Mouse (Mus musculus) olfactory bulb, adult 2 months (tissue): ENCODE measurements around the gene Cxcl10. TPM values are rescaled to one million over a fixed set of nuclear protein-coding genes. Genes with fewer than 3 reads are reported as not detected.

Experiments
- H3K27ac ChIP-seq: fragments of 200-500 bp; 2 replicates; pipeline ENCODE4 v1.5.1; 2012; ENCODE audit warnings: low read depth, low read length; ENCODE audit not compliant: insufficient read depth
- H3K4me1 ChIP-seq: fragments of 200-500 bp; 2 replicates; pipeline ENCODE4 v1.6.1; 2012; ENCODE audit warnings: low read length; ENCODE audit not compliant: control insufficient read depth, insufficient read depth
- H3K4me3 ChIP-seq: fragments of 200-500 bp; 2 replicates; pipeline ENCODE4 v1.5.1; 2012; ENCODE audit warnings: mild to moderate bottlenecking, low read depth, low read length, moderate library complexity; ENCODE audit not compliant: insufficient read depth
- CTCF ChIP-seq: fragments of 200-500 bp; IDR thresholded peaks from 2 replicates; pipeline ENCODE4 v1.5.1; 2012; ENCODE audit warnings: low read depth, mild to moderate bottlenecking, low read length, moderate library complexity; ENCODE audit not compliant: insufficient read depth
- POLR2A ChIP-seq: fragments of 200-500 bp; IDR thresholded peaks from 2 replicates; pipeline ENCODE4 v1.6.1; 2012; ENCODE audit warnings: mild to moderate bottlenecking, low read depth, low read length, moderate library complexity; ENCODE audit not compliant: insufficient read depth
- WGBS: fragments of 180-500 bp; shearing (Covaris S2); methylation state at CpG from one replicate; pipeline ENCODE4 v1.1.7; 2018; 5-methylcytosine and 5-hydroxymethylcytosine counted together
- polyA plus RNA-seq: library from polyadenylated mRNA; stranded (reverse); fragments of >200 nt; gene quantifications from 2 replicates; pipeline ENCODE4 v1.2.4, GENCODE M21; 2012; ENCODE audit warnings: low replicate concordance; ENCODE audit not compliant: missing spikeins, insufficient read depth, insufficient read length

Gene Cxcl10
- polyA plus RNA-seq, 1 experiment: not detected

DNA sequence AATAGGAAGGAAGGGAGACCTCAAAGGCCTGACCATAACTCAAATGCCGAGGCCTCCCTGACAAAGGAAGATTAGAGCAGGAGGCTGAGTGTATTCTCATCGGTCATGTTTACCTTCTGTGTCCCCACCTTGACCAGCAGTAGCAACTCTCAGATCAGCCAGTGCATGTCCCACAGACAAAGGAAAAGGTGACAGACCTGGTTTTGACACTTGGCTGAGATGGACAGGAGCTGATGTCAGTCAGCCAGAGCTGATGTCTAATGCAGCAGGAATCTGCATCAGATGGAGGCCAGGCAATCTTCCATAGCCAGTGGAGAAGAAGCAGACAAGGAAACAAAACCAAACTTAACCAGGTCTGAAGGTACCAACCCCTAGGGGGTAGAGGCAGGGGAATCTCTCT, 23.9 kb upstream of the Cxcl10 start:
- Histone ChIP-seq H3K27ac (no peak overlapping the region), H3K4me3 (no peak overlapping the region), H3K4me1 (peaks cover 4% of the 10 kb centered on the region; the same call in 1 of the 2 replicates)
- no peak for TF ChIP-seq CTCF
- TF ChIP-seq POLR2A: no peak
- 88% methylated on average over 2 of the region's 2 CpGs for WGBS

- 53% methylated on average over 14 of the region's 14 CpGs for WGBS
- no peak overlapping the region for H3K4me3 ChIP-seq
- H3K27ac ChIP-seq: no peak overlapping the region
- no peak for TF ChIP-seq CTCF
- no peak for TF ChIP-seq POLR2A
- peaks cover 4% of the 10 kb centered on the region; the same call in 1 of the 2 replicates for H3K4me1 ChIP-seq
Observed at GRCm38 (mm10) chr5:92371361-92371976, 22.8 kb upstream of the Cxcl10 start.

DNA sequence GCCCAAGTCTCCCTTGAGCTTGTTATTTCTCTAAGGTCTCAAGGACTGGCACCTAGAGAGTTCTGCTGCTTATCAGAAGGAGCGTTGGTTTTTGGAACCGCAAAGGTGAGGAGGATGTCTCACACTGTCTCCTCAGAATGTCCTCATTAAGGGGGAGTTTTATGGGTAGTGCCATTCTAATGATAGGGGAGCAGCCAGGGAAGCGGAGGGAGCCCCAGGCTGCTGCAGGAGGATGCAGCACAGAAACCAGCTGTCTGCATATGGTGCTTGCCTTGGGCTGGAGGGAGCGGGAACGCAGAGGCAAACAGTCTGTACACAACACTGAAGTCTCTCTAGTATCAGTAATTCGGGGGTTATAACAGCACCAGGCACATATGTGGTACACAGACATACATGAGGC, 22.2 kb upstream of the Cxcl10 start:
- 52% methylated on average over 6 of the region's 6 CpGs for WGBS
- TF ChIP-seq POLR2A (no peak), CTCF (no peak)
- no peak overlapping the region for H3K27ac ChIP-seq
- no peak overlapping the region for H3K4me3 ChIP-seq
- peaks cover 4% of the 10 kb centered on the region; the same call in 1 of the 2 replicates for H3K4me1 ChIP-seq

DNA sequence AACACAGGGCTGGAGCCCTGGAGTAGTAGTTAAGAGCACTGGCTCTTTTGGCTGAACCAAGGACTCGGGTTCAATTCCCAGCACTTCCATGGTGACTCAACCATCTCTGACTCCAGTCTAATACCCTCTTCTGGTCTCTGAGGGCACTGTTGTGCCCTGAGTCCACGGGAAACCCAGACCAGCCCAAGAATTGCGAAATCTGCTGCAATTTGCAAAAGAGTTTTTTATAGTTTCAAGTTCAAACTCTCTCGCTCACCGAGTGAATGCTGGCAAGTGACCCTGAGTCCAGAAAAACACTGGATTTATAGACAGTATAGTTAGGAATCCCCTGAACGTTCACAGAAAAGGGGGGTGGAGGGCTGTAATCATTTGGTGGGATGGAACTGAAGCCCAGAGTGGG, 21.7 kb upstream of the Cxcl10 start:
- H3K4me1 ChIP-seq: peaks cover 4% of the 10 kb centered on the region; the same call in 1 of the 2 replicates
- H3K4me3 ChIP-seq: no peak overlapping the region
- TF ChIP-seq POLR2A (no peak), CTCF (no peak)
- WGBS: 84% methylated on average over 6 of the region's 6 CpGs
- no peak overlapping the region for H3K27ac ChIP-seq

DNA sequence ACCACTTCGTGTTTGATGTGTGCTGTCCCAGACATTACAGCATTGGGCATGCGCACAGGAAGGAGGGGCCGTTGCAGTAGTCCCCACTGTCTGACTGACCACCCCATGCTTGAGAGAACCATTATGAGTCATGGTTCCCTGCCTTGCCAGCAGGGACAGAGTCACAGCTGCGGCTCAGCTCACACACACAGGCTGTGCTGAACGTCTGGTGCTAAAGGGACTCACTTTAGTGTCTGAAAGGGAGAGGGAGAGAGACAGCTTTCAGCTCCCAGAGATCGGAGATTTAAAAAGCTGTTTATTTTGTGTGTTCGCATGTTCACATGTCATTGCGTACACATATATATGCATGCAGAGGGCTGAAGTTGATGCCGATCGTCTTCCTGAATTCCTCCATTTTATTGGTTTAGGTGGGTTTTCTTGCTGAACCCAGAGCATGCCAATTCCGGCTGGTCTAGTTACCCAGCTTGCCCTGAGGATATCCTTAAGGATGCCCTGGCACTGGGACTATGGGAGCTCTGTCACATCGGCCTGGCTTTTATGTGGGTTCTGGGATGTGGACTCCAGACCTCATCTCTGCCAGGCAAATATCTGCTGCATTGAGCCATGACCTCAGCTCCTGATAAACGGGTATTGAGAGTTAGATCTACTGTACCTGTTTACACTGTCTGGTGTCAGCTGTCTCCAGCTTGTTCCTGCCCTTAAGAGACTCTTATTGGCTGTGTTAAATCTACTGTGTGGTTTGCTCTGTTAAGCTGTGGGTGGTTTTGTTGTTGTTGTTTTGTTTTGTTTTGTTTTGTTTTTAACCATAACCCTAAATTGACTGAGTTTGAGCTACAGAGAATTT, 20.7 kb upstream of the Cxcl10 start:
- H3K27ac ChIP-seq: peak overlapping the region; percentile 25; the same call in 1 of the 2 replicates
- H3K4me1 ChIP-seq: peaks cover 4% of the 10 kb centered on the region; the same call in 1 of the 2 replicates
- H3K4me3 ChIP-seq: no peak overlapping the region
- no peak for TF ChIP-seq POLR2A
- TF ChIP-seq CTCF: no peak
- WGBS: 49% methylated on average over 13 of the region's 13 CpGs

DNA sequence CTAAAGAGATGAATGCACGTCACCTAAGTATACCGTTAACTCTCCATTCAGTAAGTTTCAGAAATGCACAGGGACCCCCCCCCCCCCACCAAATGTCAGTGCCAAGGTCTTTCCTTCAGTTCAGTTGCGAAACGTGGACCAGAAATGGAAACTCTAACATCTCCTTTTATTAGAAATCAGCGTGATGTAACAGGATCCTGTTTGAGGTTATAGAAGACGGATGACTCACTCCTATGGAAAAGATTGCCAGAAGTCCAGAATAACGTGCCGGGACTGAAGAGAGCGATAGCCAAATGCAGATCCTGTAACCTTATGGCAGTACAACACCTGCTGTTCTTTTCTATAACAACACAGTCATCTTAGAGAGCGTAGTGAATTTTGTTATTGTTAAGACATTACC, 19.7 kb upstream of the Cxcl10 start:
- Histone ChIP-seq H3K4me3 (no peak overlapping the region), H3K4me1 (peaks cover 4% of the 10 kb centered on the region; the same call in 1 of the 2 replicates), H3K27ac (no peak overlapping the region)
- WGBS: 75% methylated on average over 10 of the region's 10 CpGs
- TF ChIP-seq POLR2A (no peak), CTCF (no peak)

- no peak overlapping the region for H3K27ac ChIP-seq
- peaks cover 3% of the 10 kb centered on the region; the same call in 1 of the 2 replicates for H3K4me1 ChIP-seq
- TF ChIP-seq CTCF (no peak), POLR2A (no peak)
- H3K4me3 ChIP-seq: no peak overlapping the region
- 97% methylated on average over 6 of the region's 6 CpGs for WGBS
Observed at GRCm38 (mm10) chr5:92366565-92366964, 17.9 kb upstream of the Cxcl10 start.

DNA sequence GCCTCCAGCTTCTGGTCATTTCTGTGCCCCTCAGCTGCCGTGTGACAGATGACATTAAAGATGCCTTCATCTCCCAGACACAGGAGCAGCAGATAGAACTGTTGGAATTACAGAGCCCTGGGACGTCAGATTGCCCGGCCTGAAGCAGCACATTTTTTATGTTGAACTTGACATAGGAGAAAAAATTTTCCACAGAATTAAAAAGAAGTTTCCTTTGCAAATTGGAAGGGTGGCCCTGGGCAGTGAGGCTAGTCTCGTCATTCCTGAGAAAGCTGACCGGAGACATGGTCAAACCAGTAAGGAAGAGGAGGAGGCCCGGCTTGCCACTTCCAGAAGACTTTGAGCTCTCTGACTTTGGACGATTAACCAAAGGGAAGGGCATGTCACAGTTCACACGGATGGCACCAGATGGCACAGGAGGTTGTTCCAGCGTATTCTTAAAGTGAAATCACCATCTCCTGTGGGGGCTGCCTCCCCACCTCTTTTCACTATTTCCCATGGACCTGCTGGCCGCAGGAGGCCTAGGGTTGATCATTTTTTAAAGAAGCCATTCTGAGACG, 16.5 kb upstream of the Cxcl10 start:
- H3K4me3 ChIP-seq: no peak overlapping the region
- 88% methylated on average over 11 of the region's 11 CpGs for WGBS
- H3K4me1 ChIP-seq: no peaks in the 10 kb centered on the region
- TF ChIP-seq CTCF (no peak), POLR2A (no peak)
- no peak overlapping the region for H3K27ac ChIP-seq

GRCm38 (mm10) chr5:92364011-92364410, 15.3 kb upstream of the Cxcl10 start:
- TF ChIP-seq CTCF (no peak), POLR2A (no peak)
- Histone ChIP-seq H3K4me3 (no peak overlapping the region), H3K4me1 (no peaks in the 10 kb centered on the region), H3K27ac (no peak overlapping the region)
- 93% methylated on average over 5 of the region's 5 CpGs for WGBS
